Mouse (Mus musculus) lung, embryonic 16.5 days (tissue): ENCODE measurements at regions not wholly inside any gene's neighbourhood (a gene's known extent, or its start where the extent isn't known, plus 50 kb on each side); places are given as distances from the start of the nearest gene placed in this dataset.

ENCODE experiments used
- ATAC-seq: fragments of 200-750 bp; cut with Nextera tagmentation; 2 replicates; pipeline ENCODE4 v1.8.0; 2017; ENCODE audit warnings: low read depth, mild to moderate bottlenecking, moderate library complexity
- H3K27ac ChIP-seq: fragments of 300-500 bp; sonication (generic); 2 replicates; pipeline ENCODE4 v1.5.1; 2014; ENCODE audit warnings: mild to moderate bottlenecking, control low read depth, low read length
- H3K27me3 ChIP-seq: fragments of 300-500 bp; sonication (generic); 2 replicates; pipeline ENCODE4 v1.6.1; 2014; ENCODE audit warnings: low read depth, low read length, mixed read lengths; ENCODE audit not compliant: control insufficient read depth, insufficient read depth
- H3K36me3 ChIP-seq: fragments of 300-500 bp; sonication (generic); 2 replicates; pipeline ENCODE4 v1.6.1; 2014; ENCODE audit warnings: low read length; ENCODE audit not compliant: control insufficient read depth, insufficient read depth
- H3K4me1 ChIP-seq: fragments of 300-500 bp; sonication (generic); replicated peaks from 2 replicates; pipeline ENCODE4 v1.6.1; 2014; ENCODE audit warnings: low read length, mixed read lengths; ENCODE audit not compliant: control insufficient read depth, insufficient read depth
- H3K4me2 ChIP-seq: fragments of 300-500 bp; sonication (generic); 2 replicates; pipeline ENCODE4 v1.6.1; 2014; ENCODE audit warnings: low read depth, low read length, control low read depth
- H3K4me3 ChIP-seq: fragments of 300-500 bp; sonication (generic); 2 replicates; pipeline ENCODE4 v1.5.1; 2014; ENCODE audit warnings: mild to moderate bottlenecking, low read length, control low read depth
- H3K9ac ChIP-seq: fragments of 300-500 bp; sonication (generic); 2 replicates; pipeline ENCODE4 v1.6.1; 2014; ENCODE audit warnings: low read length, control low read depth
- H3K9me3 ChIP-seq: fragments of 300-500 bp; sonication (generic); 2 replicates; pipeline ENCODE4 v1.6.1; 2016; ENCODE audit warnings: low read length; ENCODE audit not compliant: control insufficient read depth
- WGBS: fragments of 180-500 bp; shearing (Covaris S2); extraction: QIAGEN DNeasy Blood & Tissue Kit; methylation state at CpG from one replicate; pipeline ENCODE4 v1.1.7; 2014; 5-methylcytosine and 5-hydroxymethylcytosine counted together

DNA sequence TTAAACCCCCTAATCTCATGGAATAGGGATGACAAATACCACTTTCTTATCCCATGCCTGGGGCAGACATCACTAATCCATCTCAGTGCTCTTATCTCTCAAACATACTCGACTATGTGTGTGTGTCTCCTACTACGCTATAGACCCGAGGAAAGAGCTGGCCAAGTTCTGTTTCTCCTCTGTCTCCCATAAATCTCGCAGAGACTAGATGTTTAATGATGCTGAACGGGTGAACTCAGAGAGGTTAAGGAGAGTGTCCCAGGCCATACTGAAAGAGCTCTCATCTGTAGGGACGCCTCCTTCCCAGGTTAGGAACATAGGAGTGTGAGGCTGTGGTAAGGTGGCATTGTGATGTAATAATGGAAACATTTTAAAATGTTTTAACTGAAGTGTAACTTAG, 221.2 kb upstream of the Habp2 start:
- Histone ChIP-seq H3K27ac (no peak overlapping the region), H3K9me3 (no peaks in the 10 kb centered on the region), H3K4me3 (no peak overlapping the region), H3K4me1 (peaks cover 4% of the 10 kb centered on the region; the same call in 1 of the 2 replicates), H3K9ac (no peak overlapping the region), H3K36me3 (no peaks in the 10 kb centered on the region), H3K27me3 (no peaks in the 10 kb centered on the region), H3K4me2 (no peak overlapping the region)
- 36% methylated on average over 6 of the region's 6 CpGs for WGBS
- no peak for ATAC-seq

DNA sequence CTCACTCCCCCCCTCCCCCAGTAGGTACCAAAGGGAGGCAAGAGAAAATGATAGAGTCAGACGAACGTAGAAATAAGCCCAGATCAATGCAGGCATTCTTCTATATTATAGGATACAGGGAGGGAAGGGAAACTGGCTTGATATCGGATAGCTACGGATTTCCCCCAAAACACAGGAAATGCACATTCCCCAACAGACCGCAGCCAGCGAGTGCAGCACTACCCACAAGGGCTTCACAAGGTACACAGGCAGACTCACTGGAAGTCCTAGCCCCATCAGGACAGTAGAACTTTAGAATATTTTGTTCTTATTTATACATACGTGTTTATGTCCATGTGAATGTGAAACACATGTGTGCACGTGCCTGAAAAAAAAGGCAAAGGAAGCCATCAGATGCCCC, 218.8 kb upstream of the Habp2 start:
- peaks cover 4% of the 10 kb centered on the region; the same call in 1 of the 2 replicates for H3K4me1 ChIP-seq
- no peaks in the 10 kb centered on the region for H3K27me3 ChIP-seq
- no peak overlapping the region for H3K27ac ChIP-seq
- no peak overlapping the region for H3K9ac ChIP-seq
- H3K4me3 ChIP-seq = no peak overlapping the region
- H3K4me2 ChIP-seq = no peak overlapping the region; the same call in 1 of the 2 replicates
- no peaks in the 10 kb centered on the region for H3K36me3 ChIP-seq
- ATAC-seq = no peak
- WGBS = 58% methylated on average over 8 of the region's 8 CpGs
- H3K9me3 ChIP-seq = no peaks in the 10 kb centered on the region

- H3K36me3 ChIP-seq = no peaks in the 10 kb centered on the region
- ATAC-seq = no peak
- 30% methylated on average over 12 of the region's 12 CpGs for WGBS
- no peak overlapping the region for H3K9ac ChIP-seq
- H3K4me3 ChIP-seq = no peak overlapping the region
- H3K4me1 ChIP-seq = peaks cover 4% of the 10 kb centered on the region; the same call in 1 of the 2 replicates
- no peaks in the 10 kb centered on the region for H3K27me3 ChIP-seq
- H3K27ac ChIP-seq = no peak overlapping the region
- H3K9me3 ChIP-seq = no peaks in the 10 kb centered on the region
- peak overlapping the region; percentile 38 for H3K4me2 ChIP-seq
Measured at GRCm38 (mm10) chr19:56068854-56069253, 218.1 kb upstream of the Habp2 start.

GRCm38 (mm10) chr19:56069266-56069665, 217.7 kb upstream of the Habp2 start:
- H3K4me1 ChIP-seq = peaks cover 4% of the 10 kb centered on the region; the same call in 1 of the 2 replicates
- H3K4me2 ChIP-seq = no peak overlapping the region; the same call in 1 of the 2 replicates
- H3K27ac ChIP-seq = no peak overlapping the region
- H3K27me3 ChIP-seq = no peaks in the 10 kb centered on the region
- H3K36me3 ChIP-seq = no peaks in the 10 kb centered on the region
- no peak overlapping the region for H3K4me3 ChIP-seq
- no peak for ATAC-seq
- no peaks in the 10 kb centered on the region for H3K9me3 ChIP-seq
- 52% methylated on average over 10 of the region's 10 CpGs for WGBS
- H3K9ac ChIP-seq = no peak overlapping the region

DNA sequence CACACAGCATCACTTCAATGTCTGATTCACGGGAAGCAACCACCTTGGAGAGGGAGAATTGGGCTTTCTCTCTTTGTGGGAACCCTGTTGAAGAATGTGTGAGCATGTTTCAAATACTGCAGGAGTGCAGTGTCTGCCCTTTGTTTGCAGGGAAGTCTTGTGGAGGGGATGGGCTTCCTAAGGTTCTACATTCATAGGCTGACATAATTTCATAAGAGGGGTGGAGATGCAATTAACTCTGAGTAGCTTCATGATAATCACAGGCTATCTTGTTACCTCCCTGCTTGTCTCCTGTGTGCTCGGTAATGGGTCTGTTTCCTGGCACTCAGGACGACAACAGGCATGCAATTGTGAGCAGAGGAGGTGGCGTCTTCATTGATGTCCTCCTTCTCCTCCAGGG, 215.6 kb upstream of the Habp2 start:
- WGBS = 54% methylated on average over 4 of the region's 4 CpGs
- no peak for ATAC-seq

DNA sequence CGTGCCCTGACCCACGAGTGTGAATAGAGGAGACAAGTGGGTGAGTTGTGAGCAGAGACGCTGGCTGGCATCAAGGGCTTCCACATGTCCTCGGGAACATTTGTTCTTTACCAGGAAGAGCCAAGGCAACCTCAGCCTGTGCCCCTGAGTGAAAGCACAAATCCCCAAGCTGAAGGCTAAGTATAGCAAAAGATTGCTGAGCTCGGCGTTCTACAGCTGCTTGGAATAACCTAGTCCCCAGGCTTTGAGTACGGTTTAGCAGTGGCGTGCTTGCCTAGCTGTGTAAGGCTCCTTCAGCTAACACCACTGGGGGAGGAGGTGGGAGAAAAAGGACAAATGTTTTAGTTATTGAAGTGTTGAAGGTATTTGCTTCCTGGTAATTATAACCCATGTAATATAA, 210.8 kb upstream of the Habp2 start:
- H3K36me3 ChIP-seq = no peaks in the 10 kb centered on the region
- no peaks in the 10 kb centered on the region for H3K9me3 ChIP-seq
- no peaks in the 10 kb centered on the region for H3K4me1 ChIP-seq
- H3K9ac ChIP-seq = no peak overlapping the region
- ATAC-seq = no peak
- no peaks in the 10 kb centered on the region for H3K27me3 ChIP-seq
- H3K4me3 ChIP-seq = no peak overlapping the region
- no peak overlapping the region for H3K27ac ChIP-seq
- 73% methylated on average over 8 of the region's 8 CpGs for WGBS
- H3K4me2 ChIP-seq = no peak overlapping the region

More for the DNA sequence above, 215.6 kb upstream of the Habp2 start:
- H3K9me3 ChIP-seq = no peaks in the 10 kb centered on the region
- no peak overlapping the region for H3K4me3 ChIP-seq
- peaks cover 4% of the 10 kb centered on the region; the same call in 1 of the 2 replicates for H3K4me1 ChIP-seq
- no peaks in the 10 kb centered on the region for H3K36me3 ChIP-seq
- H3K9ac ChIP-seq = no peak overlapping the region
- H3K27ac ChIP-seq = no peak overlapping the region
- no peaks in the 10 kb centered on the region for H3K27me3 ChIP-seq
- H3K4me2 ChIP-seq = no peak overlapping the region

- H3K9ac ChIP-seq = no peak overlapping the region
- no peak for ATAC-seq
- no peak overlapping the region for H3K4me3 ChIP-seq
- no peaks in the 10 kb centered on the region for H3K9me3 ChIP-seq
- 66% methylated on average over 8 of the region's 8 CpGs for WGBS
- H3K4me2 ChIP-seq = no peak overlapping the region
- no peaks in the 10 kb centered on the region for H3K4me1 ChIP-seq
- H3K36me3 ChIP-seq = no peaks in the 10 kb centered on the region
- H3K27me3 ChIP-seq = no peaks in the 10 kb centered on the region
- H3K27ac ChIP-seq = no peak overlapping the region
Measured at GRCm38 (mm10) chr19:56077491-56077890, 209.4 kb upstream of the Habp2 start.

DNA sequence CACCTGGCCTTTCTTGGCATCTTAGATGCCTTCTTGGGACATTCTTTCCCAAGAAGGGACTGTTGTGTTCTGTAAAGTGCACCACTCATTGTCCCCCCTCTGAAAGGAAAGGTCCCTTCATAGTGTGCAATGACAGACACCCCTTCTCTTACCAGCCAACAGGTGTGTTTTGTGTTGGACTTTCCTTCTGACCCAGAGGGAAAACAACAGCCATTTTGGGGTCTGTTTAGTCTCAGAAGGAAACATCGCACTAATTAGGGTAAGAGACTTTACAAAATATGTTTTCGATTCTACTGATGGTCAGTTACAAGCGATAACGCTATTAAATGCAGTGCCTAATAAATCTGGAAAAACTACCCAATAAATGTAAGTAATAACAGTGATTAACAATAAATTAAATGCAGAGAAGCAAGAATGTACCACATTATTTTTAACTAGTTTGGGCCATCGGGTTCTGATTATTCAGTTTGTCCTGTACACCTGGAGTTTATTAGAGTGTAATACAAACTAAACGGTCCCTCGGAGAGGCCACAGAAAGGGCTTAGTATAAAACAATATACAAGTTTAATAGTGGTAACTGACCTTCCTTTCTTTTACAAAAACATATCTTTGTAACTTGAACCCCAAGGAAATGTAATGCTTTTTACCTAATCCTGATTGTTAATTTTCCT, 200.4 kb upstream of the Habp2 start:
- Histone ChIP-seq H3K27ac (no peak overlapping the region), H3K9ac (no peak overlapping the region), H3K4me1 (no peaks in the 10 kb centered on the region), H3K4me2 (no peak overlapping the region), H3K27me3 (no peaks in the 10 kb centered on the region), H3K9me3 (peaks cover 7% of the 10 kb centered on the region), H3K4me3 (no peak overlapping the region), H3K36me3 (no peaks in the 10 kb centered on the region)
- no peak for ATAC-seq
- 81% methylated on average over 7 of the region's 7 CpGs for WGBS

- H3K4me1 ChIP-seq = no peaks in the 10 kb centered on the region
- H3K4me2 ChIP-seq = no peak overlapping the region
- WGBS = 74% methylated on average over 6 of the region's 6 CpGs
- H3K36me3 ChIP-seq = no peaks in the 10 kb centered on the region
- H3K9me3 ChIP-seq = peaks cover 7% of the 10 kb centered on the region
- H3K27ac ChIP-seq = no peak overlapping the region
- H3K4me3 ChIP-seq = no peak overlapping the region
- no peak for ATAC-seq
- no peaks in the 10 kb centered on the region for H3K27me3 ChIP-seq
- H3K9ac ChIP-seq = no peak overlapping the region
Measured at GRCm38 (mm10) chr19:56087127-56087526, 199.8 kb upstream of the Habp2 start.
